Mouse (Mus musculus) limb, embryonic 15.5 days (tissue): ENCODE measurements around the gene Zdhhc19. TPM values are rescaled to one million over a fixed set of nuclear protein-coding genes. Genes with fewer than 3 reads are reported as not detected.

ENCODE experiments used
- ATAC-seq: fragments of 200-750 bp; cut with Nextera tagmentation; 2 replicates; pipeline ENCODE4 v1.8.0; 2017; ENCODE audit warnings: low read depth, moderate TSS enrichment; ENCODE audit not compliant: insufficient number of reproducible peaks, low FRiP score, low TSS enrichment
- H3K27ac ChIP-seq: fragments of 300-500 bp; sonication (generic); 2 replicates; pipeline ENCODE4 v1.5.1; 2015; ENCODE audit warnings: moderate library complexity, mild to moderate bottlenecking, inconsistent platforms
- H3K27me3 ChIP-seq: fragments of 300-500 bp; sonication (generic); 2 replicates; pipeline ENCODE4 v1.6.1; 2015; ENCODE audit warnings: inconsistent platforms
- H3K36me3 ChIP-seq: fragments of 300-500 bp; sonication (generic); 2 replicates; pipeline ENCODE4 v1.6.1; 2015; ENCODE audit warnings: inconsistent platforms
- H3K4me1 ChIP-seq: fragments of 300-500 bp; sonication (generic); 2 replicates; pipeline ENCODE4 v1.6.1; 2015; ENCODE audit warnings: inconsistent platforms
- H3K4me2 ChIP-seq: fragments of 300-500 bp; sonication (generic); 2 replicates; pipeline ENCODE4 v1.6.1; 2015; ENCODE audit warnings: mild to moderate bottlenecking, inconsistent platforms
- H3K4me3 ChIP-seq: fragments of 300-500 bp; sonication (generic); 2 replicates; pipeline ENCODE4 v1.5.1; 2015; ENCODE audit warnings: mild to moderate bottlenecking, inconsistent platforms
- H3K9ac ChIP-seq: fragments of 300-500 bp; sonication (generic); 2 replicates; pipeline ENCODE4 v1.6.1; 2015; ENCODE audit warnings: inconsistent platforms
- H3K9me3 ChIP-seq: fragments of 300-500 bp; sonication (generic); 2 replicates; pipeline ENCODE4 v1.6.1; 2016; ENCODE audit warnings: inconsistent platforms
- WGBS: fragments of 180-500 bp; shearing (Covaris S2); methylation state at CpG from one replicate; pipeline ENCODE4 v1.1.7; 2015; 5-methylcytosine and 5-hydroxymethylcytosine counted together
- polyA plus RNA-seq: library from polyadenylated mRNA; unstranded; fragments of >200 nt; fragmentation: Nextera tagmentation; extraction: Ambion mirVana; gene quantifications from 2 replicates; pipeline ENCODE4 v1.2.1, GENCODE M21; 2015

Zdhhc19 gene
- polyA plus RNA-seq, 1 experiment from 2014 or later: not detected

- Histone ChIP-seq H3K4me1 (no peaks in the 10 kb centered on the region), H3K36me3 (peaks cover 41% of the 10 kb centered on the region), H3K27me3 (no peaks in the 10 kb centered on the region), H3K4me3 (no peak overlapping the region), H3K4me2 (no peak overlapping the region), H3K9ac (no peak overlapping the region), H3K9me3 (no peaks in the 10 kb centered on the region), H3K27ac (no peak overlapping the region)
- no peak for ATAC-seq
- 70% methylated on average over 2 of the region's 2 CpGs for WGBS
Observed at GRCm38 (mm10) chr16:32463426-32463825, 32.6 kb upstream of the Zdhhc19 start.

- H3K4me2 ChIP-seq: no peak overlapping the region
- H3K27me3 ChIP-seq: no peaks in the 10 kb centered on the region
- peaks cover 49% of the 10 kb centered on the region for H3K36me3 ChIP-seq
- no peak overlapping the region for H3K9ac ChIP-seq
- no peaks in the 10 kb centered on the region for H3K9me3 ChIP-seq
- H3K27ac ChIP-seq: no peak overlapping the region
- WGBS: 0% methylated on average over 1 of the region's 1 CpGs
- no peak overlapping the region for H3K4me3 ChIP-seq
- no peak for ATAC-seq
- no peaks in the 10 kb centered on the region for H3K4me1 ChIP-seq
Observed at GRCm38 (mm10) chr16:32464908-32465307, 31.2 kb upstream of the Zdhhc19 start.

- H3K9me3 ChIP-seq: no peaks in the 10 kb centered on the region
- no peaks in the 10 kb centered on the region for H3K27me3 ChIP-seq
- no peak overlapping the region for H3K4me3 ChIP-seq
- 48% methylated on average over 3 of the region's 3 CpGs for WGBS
- no peaks in the 10 kb centered on the region for H3K4me1 ChIP-seq
- no peak overlapping the region for H3K9ac ChIP-seq
- peaks cover 68% of the 10 kb centered on the region for H3K36me3 ChIP-seq
- no peak overlapping the region for H3K27ac ChIP-seq
- no peak for ATAC-seq
- H3K4me2 ChIP-seq: no peak overlapping the region
Observed at GRCm38 (mm10) chr16:32468488-32468887, 27.6 kb upstream of the Zdhhc19 start.

GRCm38 (mm10) chr16:32469404-32470105, 26.5 kb upstream of the Zdhhc19 start:
- 74% methylated on average over 5 of the region's 5 CpGs for WGBS
- no peak overlapping the region for H3K9ac ChIP-seq
- H3K36me3 ChIP-seq: peaks cover 62% of the 10 kb centered on the region
- H3K4me2 ChIP-seq: no peak overlapping the region
- H3K4me3 ChIP-seq: no peak overlapping the region
- no peak overlapping the region for H3K27ac ChIP-seq
- no peaks in the 10 kb centered on the region for H3K9me3 ChIP-seq
- no peaks in the 10 kb centered on the region for H3K4me1 ChIP-seq
- H3K27me3 ChIP-seq: no peaks in the 10 kb centered on the region
- no peak for ATAC-seq

GRCm38 (mm10) chr16:32472276-32473015, 23.6 kb upstream of the Zdhhc19 start:
- H3K4me3 ChIP-seq: no peak overlapping the region
- H3K36me3 ChIP-seq: peaks cover 47% of the 10 kb centered on the region
- no peaks in the 10 kb centered on the region for H3K4me1 ChIP-seq
- no peaks in the 10 kb centered on the region for H3K27me3 ChIP-seq
- no peak overlapping the region for H3K27ac ChIP-seq
- WGBS: 88% methylated on average over 7 of the region's 7 CpGs
- no peak overlapping the region for H3K9ac ChIP-seq
- no peaks in the 10 kb centered on the region for H3K9me3 ChIP-seq
- ATAC-seq: no peak
- no peak overlapping the region for H3K4me2 ChIP-seq

- Histone ChIP-seq H3K9ac (no peak overlapping the region), H3K4me2 (no peak overlapping the region), H3K4me3 (no peak overlapping the region), H3K4me1 (no peaks in the 10 kb centered on the region), H3K9me3 (no peaks in the 10 kb centered on the region), H3K36me3 (peaks cover 10% of the 10 kb centered on the region), H3K27ac (no peak overlapping the region), H3K27me3 (no peaks in the 10 kb centered on the region)
- no peak for ATAC-seq
- 80% methylated on average over 6 of the region's 6 CpGs for WGBS
Observed at GRCm38 (mm10) chr16:32477315-32477714, 18.8 kb upstream of the Zdhhc19 start.

- Histone ChIP-seq H3K27ac (no peak overlapping the region), H3K36me3 (no peaks in the 10 kb centered on the region), H3K9me3 (no peaks in the 10 kb centered on the region), H3K4me2 (no peak overlapping the region), H3K4me3 (no peak overlapping the region), H3K27me3 (no peaks in the 10 kb centered on the region), H3K4me1 (no peaks in the 10 kb centered on the region), H3K9ac (no peak overlapping the region)
- WGBS: 62% methylated on average over 2 of the region's 2 CpGs
- ATAC-seq: no peak
Observed at GRCm38 (mm10) chr16:32479415-32479814, 16.6 kb upstream of the Zdhhc19 start.

- no peaks in the 10 kb centered on the region for H3K36me3 ChIP-seq
- H3K4me2 ChIP-seq: no peak overlapping the region
- H3K4me1 ChIP-seq: no peaks in the 10 kb centered on the region
- 42% methylated on average over 7 of the region's 7 CpGs for WGBS
- no peak overlapping the region for H3K4me3 ChIP-seq
- H3K27ac ChIP-seq: no peak overlapping the region
- H3K27me3 ChIP-seq: no peaks in the 10 kb centered on the region
- H3K9me3 ChIP-seq: no peaks in the 10 kb centered on the region
- no peak for ATAC-seq
- H3K9ac ChIP-seq: no peak overlapping the region
Observed at GRCm38 (mm10) chr16:32484431-32484871, 11.6 kb upstream of the Zdhhc19 start.

- no peak for ATAC-seq
- H3K27me3 ChIP-seq: no peaks in the 10 kb centered on the region
- no peak overlapping the region for H3K9ac ChIP-seq
- WGBS: 68% methylated on average over 2 of the region's 2 CpGs
- no peak overlapping the region for H3K27ac ChIP-seq
- no peaks in the 10 kb centered on the region for H3K9me3 ChIP-seq
- no peaks in the 10 kb centered on the region for H3K4me1 ChIP-seq
- no peak overlapping the region for H3K4me2 ChIP-seq
- H3K4me3 ChIP-seq: no peak overlapping the region
- no peaks in the 10 kb centered on the region for H3K36me3 ChIP-seq
Observed at GRCm38 (mm10) chr16:32485209-32485608, 10.9 kb upstream of the Zdhhc19 start.

GRCm38 (mm10) chr16:32486046-32486445, 10.0 kb upstream of the Zdhhc19 start:
- no peaks in the 10 kb centered on the region for H3K36me3 ChIP-seq
- 66% methylated on average over 6 of the region's 6 CpGs for WGBS
- H3K9ac ChIP-seq: no peak overlapping the region
- H3K4me2 ChIP-seq: no peak overlapping the region
- H3K27ac ChIP-seq: no peak overlapping the region
- no peaks in the 10 kb centered on the region for H3K9me3 ChIP-seq
- no peaks in the 10 kb centered on the region for H3K4me1 ChIP-seq
- H3K27me3 ChIP-seq: no peaks in the 10 kb centered on the region
- no peak for ATAC-seq
- no peak overlapping the region for H3K4me3 ChIP-seq

- Histone ChIP-seq H3K4me3 (no peak within 1 kb of the TSS), H3K36me3 (no peaks in the 10 kb centered on the region), H3K4me1 (no peaks in the 10 kb centered on the region), H3K27ac (no peak within 1 kb of the TSS), H3K4me2 (no peak within 1 kb of the TSS), H3K9me3 (no peaks in the 10 kb centered on the region), H3K27me3 (no peaks in the 10 kb centered on the region), H3K9ac (no peak within 1 kb of the TSS)
- 51% methylated on average over 15 of the region's 15 CpGs for WGBS
- no peak for ATAC-seq
Observed at GRCm38 (mm10) chr16:32487234-32488111, 8.6 kb upstream of the Zdhhc19 start, which contains the start of gene Slc51a. Gene Slc51a, minus strand, starts transcription at chr16:32487879.

- no peak overlapping the region for H3K4me3 ChIP-seq
- H3K4me1 ChIP-seq: no peaks in the 10 kb centered on the region
- WGBS: 90% methylated on average over 3 of the region's 3 CpGs
- no peaks in the 10 kb centered on the region for H3K9me3 ChIP-seq
- no peaks in the 10 kb centered on the region for H3K36me3 ChIP-seq
- no peak overlapping the region for H3K4me2 ChIP-seq
- ATAC-seq: no peak
- H3K27ac ChIP-seq: no peak overlapping the region
- no peaks in the 10 kb centered on the region for H3K27me3 ChIP-seq
- H3K9ac ChIP-seq: no peak overlapping the region
Observed at GRCm38 (mm10) chr16:32488939-32489338, 7.1 kb upstream of the Zdhhc19 start.
